Mouse (Mus musculus) liver, postnatal 0 days (tissue): Measurements from ENCODE around the gene Gm20696.

Experiments used
- CTCF ChIP-seq: sonication (generic); IDR thresholded peaks from 2 replicates; pipeline ENCODE4 v1.5.1; 2016; ENCODE audit warnings: antibody characterized with exemption, low read depth
- EP300 ChIP-seq: IDR thresholded peaks from 2 replicates; pipeline ENCODE4 v1.6.1; 2016; ENCODE audit warnings: antibody characterized with exemption, low read depth, mild to moderate bottlenecking

GRCm38 (mm10) chr6:99228336-99228870, 438.2 kb downstream of the Gm20696 start:
- TF ChIP-seq CTCF (no peak), EP300 (no peak)
